Mouse (Mus musculus) ES-CJ7 (cell line): ENCODE measurements around the gene Ddah1.

Experiments
- DNase-seq: peaks from one replicate; pipeline ENCODE4 v3.0.0; 2011; ENCODE audit warnings: low read depth, low spot score

Ddah1 gene

GRCm38 (mm10) chr3:145763642-145763972, 5.1 kb downstream of the Ddah1 start:
- DNase-seq: no peak

GRCm38 (mm10) chr3:145764416-145764815, 5.9 kb downstream of the Ddah1 start:
- no peak for DNase-seq

GRCm38 (mm10) chr3:145768439-145768838, 10.0 kb downstream of the Ddah1 start:
- no peak for DNase-seq

- DNase-seq: peak; percentile 66
Measured at GRCm38 (mm10) chr3:145773384-145773783, 14.9 kb downstream of the Ddah1 start.

GRCm38 (mm10) chr3:145774336-145774735, 15.9 kb downstream of the Ddah1 start:
- DNase-seq: no peak

- no peak for DNase-seq
Measured at GRCm38 (mm10) chr3:145775236-145775635, 16.8 kb downstream of the Ddah1 start.

GRCm38 (mm10) chr3:145775862-145776261, 17.4 kb downstream of the Ddah1 start:
- no peak for DNase-seq

- no peak for DNase-seq
Measured at GRCm38 (mm10) chr3:145777006-145777405, 18.5 kb downstream of the Ddah1 start.

- no peak for DNase-seq
Measured at GRCm38 (mm10) chr3:145778406-145778922, 20.0 kb downstream of the Ddah1 start.

- DNase-seq: no peak
Measured at GRCm38 (mm10) chr3:145779279-145779973, 21.0 kb downstream of the Ddah1 start.

GRCm38 (mm10) chr3:145780784-145781442, 22.4 kb downstream of the Ddah1 start:
- DNase-seq: peak; percentile 67

GRCm38 (mm10) chr3:145785244-145785643, 26.8 kb downstream of the Ddah1 start:
- DNase-seq: no peak

- DNase-seq: no peak
Measured at GRCm38 (mm10) chr3:145787303-145787702, 28.8 kb downstream of the Ddah1 start.

- DNase-seq: no peak
Measured at GRCm38 (mm10) chr3:145789114-145789513, 30.6 kb downstream of the Ddah1 start.

- DNase-seq: no peak
Measured at GRCm38 (mm10) chr3:145790233-145790632, 31.8 kb downstream of the Ddah1 start.

- DNase-seq: no peak
Measured at GRCm38 (mm10) chr3:145790709-145791108, 32.2 kb downstream of the Ddah1 start.

GRCm38 (mm10) chr3:145794355-145794754, 35.9 kb downstream of the Ddah1 start:
- DNase-seq: no peak

- DNase-seq: no peak
Measured at GRCm38 (mm10) chr3:145795896-145796295, 37.4 kb downstream of the Ddah1 start.

GRCm38 (mm10) chr3:145798042-145798441, 39.6 kb downstream of the Ddah1 start:
- DNase-seq: no peak

GRCm38 (mm10) chr3:145798751-145799188, 40.3 kb downstream of the Ddah1 start:
- no peak for DNase-seq

- no peak for DNase-seq
Measured at GRCm38 (mm10) chr3:145799365-145799764, 40.9 kb downstream of the Ddah1 start.

GRCm38 (mm10) chr3:145802106-145802505, 43.6 kb downstream of the Ddah1 start:
- no peak for DNase-seq

GRCm38 (mm10) chr3:145805848-145806247, 47.4 kb downstream of the Ddah1 start:
- no peak for DNase-seq
